Mouse (Mus musculus) gastrocnemius, adult 8-10 months (tissue): ENCODE data around the gene Eif4a3. TPM values are rescaled to one million over a fixed set of nuclear protein-coding genes. Genes with fewer than 3 reads are reported as not detected.
A peak's percentile ranks its signal among the peaks of the same experiment; 100 is the strongest.
"Not testable (repeated sequence)": the region's sequence is repeated elsewhere in the genome, so short reads cannot be mapped to it uniquely, and the experiment has no call there.

Experiments
- DNase-seq, 2 experiments: peaks; one replicate each; pipeline ENCODE4 v3.0.0; 2022; ENCODE audit warnings: low spot score in 2 of 2
- total RNA-seq, 4 experiments: library from RNA; stranded (reverse); gene quantifications; 2 replicates each; pipeline ENCODE4 v1.2.4; 2022

Gene Eif4a3
- total RNA-seq, 4 experiments from 2014 or later = 30.7 to 53.1 (median 42.8) TPM

DNA sequence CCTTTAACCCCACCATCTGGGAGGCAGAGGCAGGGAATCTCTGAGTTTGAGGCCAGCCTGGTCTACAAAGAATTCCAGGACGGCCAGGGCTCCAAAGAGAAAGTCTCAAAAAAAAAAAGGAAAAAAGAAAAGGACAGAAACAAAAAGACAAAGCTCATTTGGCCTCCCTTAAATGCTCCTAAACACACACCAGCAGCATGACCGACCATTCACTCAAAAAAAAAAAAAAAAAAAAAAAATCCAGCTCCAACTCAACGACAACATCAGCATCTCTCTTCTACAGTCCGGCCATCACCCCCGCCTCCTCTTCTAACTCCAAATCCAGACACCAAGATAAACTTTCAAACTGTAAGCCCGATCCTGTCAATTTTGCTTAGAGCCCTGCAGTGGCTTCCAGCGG, 972 bp downstream of the Eif4a3 start:
- no peak for DNase-seq

DNA sequence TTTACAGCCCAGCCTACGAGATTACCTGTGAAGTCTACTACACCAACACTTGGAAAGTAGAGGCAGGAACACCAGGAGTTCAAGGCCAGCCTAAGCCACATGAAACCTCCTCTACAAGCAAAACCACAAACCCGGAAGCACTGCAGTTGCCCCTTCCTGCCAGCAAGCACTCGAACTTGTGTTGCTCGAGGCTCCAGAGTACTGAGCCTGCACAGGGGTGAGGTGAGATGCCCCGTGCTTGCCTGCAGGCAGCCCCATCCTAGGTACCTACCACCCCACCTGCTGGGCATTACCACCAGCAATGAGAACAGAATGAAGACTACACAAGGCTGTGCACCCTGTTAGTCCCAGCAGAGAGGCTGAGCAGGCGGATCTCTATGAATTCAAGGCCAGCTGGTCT, 1.9 kb downstream of the Eif4a3 start:
- DNase-seq = no peak

DNA sequence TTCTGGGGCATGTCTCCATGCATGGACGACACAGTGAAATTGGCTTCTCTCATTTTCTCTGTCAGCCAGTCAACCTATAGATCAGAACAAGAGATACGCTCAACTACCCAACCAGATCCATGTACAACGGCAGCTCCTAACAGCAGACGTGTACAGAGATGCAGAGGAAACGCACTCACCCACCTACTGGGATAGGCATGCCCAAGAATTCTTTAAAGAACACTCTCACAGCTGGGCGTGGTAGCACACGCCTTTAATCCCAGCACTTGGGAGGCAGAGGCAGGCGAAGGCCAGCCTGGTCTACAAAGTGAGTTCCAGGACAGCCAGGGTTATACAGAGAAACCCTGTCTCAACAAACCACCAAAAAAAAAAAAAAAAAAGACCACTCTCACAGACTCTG, 7.0 kb downstream of the Eif4a3 start:
- DNase-seq = not testable (repeated sequence)

DNA sequence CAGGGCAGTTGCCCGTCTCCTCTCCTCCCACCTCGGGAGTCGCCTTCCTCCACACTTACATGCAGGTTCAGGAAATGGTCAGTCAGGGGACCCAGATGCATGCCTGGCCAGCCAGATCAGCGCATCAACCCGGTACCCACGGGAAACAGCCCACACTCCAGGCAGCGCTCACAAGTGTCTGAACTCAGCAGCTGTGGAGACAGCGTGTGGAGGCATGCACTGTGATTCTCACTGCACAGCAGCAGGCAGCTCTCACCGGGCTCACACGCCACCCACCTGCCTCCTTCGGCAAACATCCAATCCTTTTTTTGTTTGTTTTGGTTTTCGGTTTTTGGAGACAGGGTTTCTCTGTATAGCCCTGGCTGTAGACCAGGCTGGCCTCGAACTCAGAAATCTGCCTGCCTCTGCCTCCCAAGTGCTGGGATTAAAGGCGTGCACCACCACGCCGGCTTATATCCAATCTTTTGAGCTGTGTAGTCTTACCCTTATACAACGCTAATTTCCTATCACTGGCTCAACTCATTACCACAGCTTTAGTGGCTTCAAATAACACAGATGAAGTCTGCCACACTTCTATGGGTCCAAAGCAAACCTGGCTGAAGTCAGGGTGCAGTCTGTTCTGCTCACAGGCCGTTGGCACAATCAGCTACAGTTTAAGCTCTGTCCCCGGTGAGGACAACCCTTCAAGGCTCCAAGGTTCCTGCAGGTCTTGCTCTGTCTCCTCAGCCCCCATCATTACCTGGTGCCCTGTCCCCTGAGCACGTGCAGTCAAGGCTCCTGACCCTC, 12.5 kb downstream of the Eif4a3 start:
- DNase-seq = no peak

DNA sequence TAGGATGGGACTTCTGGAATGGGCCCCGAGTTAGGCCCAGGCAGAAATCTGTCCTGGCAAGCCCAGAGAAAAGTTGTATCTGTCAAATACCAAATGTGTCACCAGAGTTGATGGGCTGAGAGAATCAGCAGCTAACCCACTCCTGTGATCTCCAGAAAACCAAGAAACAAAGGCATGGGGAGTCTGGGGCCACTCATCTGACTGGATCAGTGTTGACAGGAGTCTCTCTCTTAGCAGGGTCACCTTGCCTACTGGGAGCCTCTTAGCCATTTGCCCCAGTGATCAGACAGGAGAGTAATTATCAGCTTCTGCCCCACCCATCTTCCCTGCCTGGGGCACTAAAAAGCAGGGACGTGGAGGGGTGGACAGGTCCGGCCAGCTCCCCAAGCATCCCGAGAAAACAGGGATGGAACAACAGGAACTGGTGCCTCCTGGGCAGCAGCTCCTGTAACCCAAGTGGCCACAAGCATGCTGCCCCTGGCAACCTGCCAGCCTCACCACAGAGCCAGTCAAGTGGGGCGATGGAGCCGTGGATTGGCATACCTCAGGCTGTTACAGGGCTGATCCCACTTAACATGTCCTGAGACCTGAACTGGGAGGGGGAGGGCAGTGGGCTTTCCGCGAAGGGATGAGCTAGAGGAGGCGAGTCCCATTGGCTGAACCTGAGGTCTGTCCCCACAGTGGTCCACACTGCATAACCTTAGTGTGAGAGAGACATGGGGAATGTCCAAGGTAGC, 13.9 kb downstream of the Eif4a3 start:
- no peak for DNase-seq

DNA sequence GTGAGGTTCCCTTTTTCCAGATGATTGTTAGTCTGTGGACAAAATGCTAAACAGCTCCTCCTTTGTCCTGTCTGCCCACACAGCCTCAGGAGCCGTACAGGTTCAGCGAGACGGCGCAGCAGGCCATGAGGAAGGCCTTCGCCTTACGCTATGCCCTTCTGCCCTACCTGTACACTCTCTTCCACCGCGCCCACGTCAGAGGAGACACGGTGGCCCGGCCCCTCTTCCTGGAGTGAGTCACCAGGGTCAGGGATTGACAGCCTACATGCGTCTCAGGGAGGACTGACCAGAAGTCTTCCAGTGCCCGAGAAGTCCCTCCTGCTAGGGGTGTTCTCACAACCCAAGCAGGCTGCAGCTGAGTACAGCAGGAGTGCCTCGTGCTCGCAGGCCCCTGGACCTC, 18.9 kb downstream of the Eif4a3 start:
- DNase-seq = no peak

DNA sequence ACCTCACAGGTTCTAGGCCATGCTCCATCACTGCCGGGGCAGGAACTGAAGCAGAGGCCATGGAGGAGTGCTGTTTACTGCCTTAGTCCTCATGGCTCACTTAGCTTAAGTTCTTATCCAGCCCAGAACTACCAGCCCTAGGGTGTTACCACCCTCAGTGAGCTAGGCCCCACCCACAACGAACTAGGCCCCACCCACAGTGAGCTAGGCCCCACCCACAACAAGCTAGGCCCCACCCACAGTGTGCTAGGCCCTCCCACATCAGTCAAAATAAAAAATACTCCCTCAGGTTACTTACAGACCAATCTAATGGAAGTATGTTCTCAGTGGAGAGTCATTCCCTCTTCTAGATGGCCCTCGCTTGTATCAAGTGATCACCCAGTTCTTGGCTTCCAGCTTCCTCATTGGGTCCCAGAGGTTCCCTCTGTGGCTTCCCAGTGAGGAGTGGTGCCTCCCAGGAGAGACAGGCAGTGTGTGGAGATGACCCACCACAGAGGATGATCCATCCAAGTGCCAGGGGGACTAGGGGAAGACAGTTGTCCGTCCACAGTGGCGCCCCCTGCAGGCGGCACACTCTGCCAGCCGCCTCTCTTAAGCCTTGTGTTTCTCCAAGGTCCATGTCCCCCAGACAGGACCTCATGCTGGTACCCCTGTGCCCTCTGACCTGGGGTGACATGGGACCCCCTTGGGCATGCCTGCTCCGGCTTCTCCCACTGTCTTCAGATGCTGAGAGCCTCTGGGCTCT, 26.5 kb downstream of the Eif4a3 start:
- DNase-seq = no peak

DNA sequence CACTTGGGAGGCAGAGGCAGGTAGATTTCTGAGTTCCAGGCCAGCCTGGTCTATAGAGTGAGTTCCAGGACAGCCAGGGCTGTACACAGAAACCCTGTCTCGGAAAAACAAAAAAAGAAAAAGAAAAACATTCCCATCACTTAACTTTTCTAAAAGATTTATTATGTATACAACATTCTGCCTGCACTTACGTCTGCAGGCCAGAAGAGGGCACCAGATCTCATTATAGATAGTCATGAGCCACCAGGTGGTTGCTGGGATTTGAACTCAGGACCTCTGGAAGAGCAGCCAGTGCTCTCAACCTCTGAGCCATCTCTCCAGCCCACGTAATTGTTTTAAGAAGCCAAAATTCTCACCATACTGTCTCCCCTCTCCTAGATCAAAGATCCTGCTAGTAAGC, 27.4 kb downstream of the Eif4a3 start:
- DNase-seq = not testable (repeated sequence)

DNA sequence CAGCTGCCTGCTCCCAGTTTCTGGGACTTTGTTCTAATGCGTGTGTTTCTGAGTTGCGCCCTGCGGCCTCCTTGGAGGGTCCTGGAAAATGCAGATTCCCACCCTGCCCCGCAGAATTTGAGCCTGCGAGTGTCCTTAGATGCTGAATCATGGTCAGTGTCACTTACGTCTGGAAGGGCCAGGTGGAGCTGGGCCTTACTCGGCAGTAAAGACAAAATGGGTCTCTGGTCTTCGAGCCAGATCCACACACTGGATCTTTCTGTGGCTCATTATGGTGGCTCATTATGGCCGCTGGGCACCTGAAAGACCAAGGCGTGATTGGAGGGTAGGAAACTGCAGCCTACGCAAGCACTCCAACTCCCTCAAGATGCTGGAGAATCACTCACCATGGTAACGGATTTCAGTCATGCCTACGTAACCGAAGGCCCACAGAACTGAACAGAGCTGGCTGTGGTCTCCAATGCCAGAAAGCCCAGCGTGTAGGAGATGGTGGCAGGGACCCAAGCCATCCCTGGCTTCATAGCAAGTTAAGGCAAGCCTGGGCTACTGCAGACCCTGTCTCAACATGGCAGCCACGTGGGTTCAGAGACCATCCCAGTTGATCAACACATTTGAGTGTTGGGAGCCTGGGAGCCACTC, 31.2 kb downstream of the Eif4a3 start:
- no peak for DNase-seq

DNA sequence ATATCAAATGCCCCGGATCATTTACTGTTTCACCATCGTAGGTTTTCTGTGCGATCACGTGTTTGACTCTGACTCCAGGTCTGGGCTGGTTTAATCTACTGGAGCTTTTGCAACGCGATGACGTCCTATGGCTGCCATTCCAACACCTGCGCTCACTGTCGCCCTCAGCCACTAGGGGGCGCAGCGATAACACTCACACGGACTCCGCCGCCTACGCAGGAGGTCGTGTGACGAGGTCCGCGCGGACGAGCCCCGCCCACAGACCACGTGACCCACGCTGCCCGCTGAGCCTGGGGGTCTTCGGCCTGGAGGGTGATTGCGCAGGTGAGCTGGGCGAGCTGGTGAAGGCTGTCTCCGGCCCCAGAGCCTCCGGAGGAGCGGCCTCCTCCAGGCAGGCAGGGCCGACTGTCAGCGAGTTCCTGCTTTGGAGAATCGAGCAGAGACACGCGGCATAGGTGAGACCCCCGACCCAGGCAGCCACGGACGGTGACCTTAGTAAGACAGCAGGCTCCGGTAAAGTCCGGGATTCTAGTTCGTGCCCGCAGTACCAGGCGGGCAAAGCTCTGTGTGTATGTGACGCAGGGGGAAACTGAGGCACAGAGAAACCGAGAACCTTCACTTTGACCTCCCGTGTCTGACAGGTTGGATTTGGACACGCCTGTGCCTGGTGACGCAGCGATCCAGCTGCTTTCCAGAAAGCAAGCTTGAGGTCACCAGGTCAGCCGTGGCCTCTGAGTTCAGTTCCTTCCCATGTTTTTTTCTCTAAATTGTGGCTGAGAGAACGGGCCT, 31.9 kb downstream of the Eif4a3 start, which contains the start of gene Gaa:
Gene Gaa (plus strand): TSS at position 120 of the 789 bp plus-strand sequence.
- DNase-seq = peak; percentile 93 to 94

DNA sequence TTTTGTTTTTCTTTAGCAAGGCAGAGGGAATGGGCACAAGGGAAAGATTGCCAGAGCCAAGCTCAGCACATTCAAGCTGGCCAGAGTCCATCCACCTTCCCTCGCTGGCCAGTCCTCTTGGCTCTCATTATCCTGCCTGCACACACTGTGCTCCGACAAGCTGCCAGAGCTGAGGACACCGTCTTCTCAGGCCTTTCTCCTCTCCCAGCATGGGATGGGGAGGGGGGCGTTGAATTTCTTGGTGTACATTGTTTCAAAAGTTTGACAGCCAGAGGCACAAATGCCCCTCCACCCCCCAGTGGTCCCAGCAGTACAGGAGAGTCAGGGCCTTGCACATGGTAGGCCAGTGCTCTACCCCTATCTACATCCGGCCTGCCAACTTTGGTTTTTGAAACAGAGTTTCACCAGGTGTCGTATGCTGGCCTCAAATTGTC, 32.6 kb downstream of the Eif4a3 start:
- DNase-seq = peak in 1 of 2 experiments; percentile 59

DNA sequence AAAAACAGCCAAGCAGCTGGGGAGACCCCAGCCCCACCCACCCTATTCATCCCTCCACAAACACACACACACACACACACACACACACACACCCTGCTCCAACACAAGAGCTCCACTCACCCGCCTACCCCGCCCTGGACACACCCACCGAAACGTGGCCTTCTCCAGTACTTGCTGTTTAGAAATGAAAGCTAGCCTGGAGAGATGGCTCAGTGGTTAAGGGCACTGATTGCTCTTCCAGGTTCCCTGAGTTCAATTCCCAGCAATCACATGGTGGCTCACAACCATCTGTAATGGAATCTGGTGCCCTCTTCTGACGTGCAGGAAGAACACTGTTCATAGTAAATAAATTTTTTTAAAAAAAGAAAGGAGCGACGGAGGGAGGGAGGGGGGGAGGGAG, 34.1 kb downstream of the Eif4a3 start:
- no peak for DNase-seq

DNA sequence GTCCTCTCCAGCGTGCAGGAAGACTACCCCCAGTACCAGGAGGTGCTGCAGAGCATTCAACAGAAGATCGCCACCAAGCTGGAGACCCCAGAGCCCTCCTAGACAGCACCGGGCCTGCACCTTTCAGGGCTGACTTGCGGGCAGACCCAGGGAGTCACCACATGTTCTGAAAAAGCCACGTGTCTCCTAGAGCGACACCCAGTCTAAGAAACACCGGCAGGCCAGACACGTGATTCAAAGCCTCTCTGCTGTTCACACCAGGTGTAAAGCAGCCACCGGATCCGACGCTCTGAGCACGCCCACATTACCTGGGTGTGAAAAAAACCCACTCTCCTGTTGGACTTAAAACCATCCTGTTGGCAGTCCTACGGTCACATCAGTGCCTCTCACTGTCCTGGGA, 35.5 kb downstream of the Eif4a3 start:
- no peak for DNase-seq

DNA sequence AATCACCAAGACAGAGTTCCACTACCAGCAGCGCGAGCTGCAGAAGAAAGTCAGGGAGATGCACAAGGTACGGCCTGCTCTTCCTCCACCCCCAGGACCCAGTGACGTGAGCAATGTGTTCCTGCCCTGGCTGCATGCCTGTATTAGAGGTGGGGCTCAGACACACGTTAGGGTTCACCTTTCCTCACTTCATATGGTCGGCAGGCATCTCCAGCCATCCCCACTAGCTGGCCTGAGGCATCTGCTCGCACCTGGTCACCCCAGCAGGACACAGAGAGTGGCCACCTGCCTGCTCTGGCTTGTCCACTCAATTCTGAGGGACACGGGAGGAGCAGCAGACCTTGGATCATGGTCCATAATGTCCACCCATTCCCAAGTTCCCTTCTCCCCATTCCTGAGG, 39.9 kb downstream of the Eif4a3 start:
- DNase-seq = no peak

DNA sequence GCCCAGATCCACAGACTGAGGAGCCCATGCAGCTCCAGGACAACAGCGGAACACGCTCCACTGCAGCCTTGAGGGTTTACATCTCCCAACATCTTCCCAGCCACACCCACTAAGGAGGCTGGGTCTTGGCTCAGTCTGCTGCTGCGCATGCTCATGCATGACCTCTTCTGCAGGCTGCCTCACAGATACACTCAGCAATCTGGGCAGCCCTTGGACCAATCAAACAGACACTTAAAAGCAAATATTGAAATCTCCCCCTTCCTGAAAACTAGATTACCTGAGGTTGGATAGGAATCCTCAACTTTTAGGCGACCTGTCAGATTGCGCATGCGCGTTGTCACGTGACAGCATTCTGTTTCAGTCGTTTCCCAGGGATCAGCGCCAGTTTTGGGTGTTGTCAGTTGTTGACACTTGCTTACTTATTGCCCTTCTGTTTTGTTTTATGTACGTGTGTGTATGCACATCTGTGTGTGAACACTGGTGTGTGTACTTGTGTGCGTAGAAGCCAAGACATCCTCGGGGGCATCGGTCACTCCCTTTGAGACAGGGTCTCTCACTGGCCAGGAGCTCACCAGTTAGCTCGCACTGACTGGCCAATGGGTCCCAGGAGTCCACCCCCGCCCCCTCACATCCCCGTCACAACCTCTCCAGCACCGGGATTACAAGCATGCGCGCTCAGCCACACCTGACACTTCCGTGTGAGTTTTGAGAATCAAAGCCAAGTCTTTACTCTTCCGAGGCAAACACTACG, 41.1 kb downstream of the Eif4a3 start:
- peak; percentile 52 to 55 for DNase-seq

DNA sequence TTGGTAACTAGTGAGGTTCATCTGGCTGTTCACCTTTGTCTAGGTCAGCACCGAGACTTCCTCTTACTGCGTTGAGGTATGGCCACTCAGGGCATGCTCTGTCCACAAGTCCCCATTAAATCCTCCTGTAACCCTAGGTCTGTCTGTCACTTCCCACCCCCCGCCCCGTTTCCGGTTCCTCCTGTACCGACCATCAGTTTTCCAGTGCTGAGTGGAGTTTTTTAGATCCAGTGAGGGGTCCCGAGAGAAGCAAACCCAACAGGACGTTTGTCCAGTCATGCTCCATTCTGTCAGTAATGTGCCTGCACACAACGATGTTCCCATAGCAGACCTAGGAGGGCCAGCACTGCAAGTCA, 41.7 kb downstream of the Eif4a3 start:
- no peak for DNase-seq

DNA sequence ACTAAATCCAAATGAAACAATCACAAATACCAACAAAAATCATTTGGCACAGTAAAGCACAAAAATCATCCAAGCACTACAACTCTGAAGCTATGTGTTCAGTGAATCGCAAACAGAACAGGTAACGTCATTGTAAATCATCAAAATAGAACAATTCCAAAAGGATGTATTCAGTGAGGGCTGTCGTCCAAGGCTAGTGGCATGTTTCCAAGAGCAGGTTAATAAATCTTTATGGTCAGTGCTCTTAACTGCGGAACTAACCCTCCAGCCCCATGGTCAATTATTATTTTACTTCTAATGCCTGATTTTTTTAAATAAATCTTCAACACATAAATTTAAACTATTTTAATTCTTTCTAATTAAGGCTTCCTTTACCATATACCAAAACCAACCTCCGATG, 43.3 kb downstream of the Eif4a3 start:
- DNase-seq = not testable (repeated sequence)

DNA sequence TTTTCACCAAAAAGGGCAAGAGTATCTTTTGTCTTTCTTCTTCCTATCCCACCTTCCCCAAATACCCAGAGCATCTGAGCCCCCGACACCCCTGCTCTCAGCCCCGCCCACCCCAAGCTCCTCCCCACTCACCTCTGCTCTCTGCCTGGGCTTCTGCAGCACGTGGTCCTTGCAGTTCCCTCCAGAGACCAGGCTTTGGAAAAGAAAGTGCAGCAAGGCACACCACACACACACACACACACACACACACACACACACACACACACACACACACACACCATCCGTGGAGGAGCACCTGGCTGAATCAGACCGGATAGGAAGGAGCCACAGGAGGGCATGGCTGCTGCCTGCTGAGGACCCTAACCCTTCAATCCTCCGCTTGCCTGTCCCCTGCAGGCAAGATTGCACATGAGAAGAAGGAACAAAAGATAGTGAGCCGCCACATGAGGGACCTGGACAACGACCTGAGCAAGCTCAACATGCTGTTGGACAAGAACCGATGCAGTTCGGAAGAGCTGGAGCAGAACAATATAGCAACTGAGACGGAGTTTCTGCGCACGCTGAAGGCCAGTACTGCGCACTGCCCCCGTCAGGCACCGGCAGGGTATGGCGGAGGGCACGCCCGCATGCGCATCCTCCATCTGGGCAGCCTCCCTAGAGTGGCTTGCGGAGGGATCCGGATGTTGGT, 46.9 kb downstream of the Eif4a3 start:
- DNase-seq = no peak

DNA sequence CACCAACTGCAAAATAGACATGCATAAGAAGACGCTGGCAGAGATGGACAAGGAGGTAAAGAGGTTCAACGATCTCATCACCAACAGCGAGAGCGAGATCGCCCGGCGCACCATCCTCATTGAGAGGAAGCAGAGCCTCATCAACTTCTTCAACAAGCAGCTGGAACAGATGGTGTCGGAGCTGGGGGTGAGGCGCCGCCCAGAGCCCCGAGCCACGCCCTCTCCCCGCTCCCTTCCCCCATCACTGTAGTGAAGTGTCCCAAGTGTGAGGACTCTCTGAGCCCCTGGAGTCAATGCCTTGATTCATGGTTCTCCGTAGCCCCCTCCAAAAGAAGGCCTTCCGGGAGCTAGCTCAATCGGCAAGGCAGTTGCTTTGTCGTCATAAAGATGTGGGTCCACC, 48.9 kb downstream of the Eif4a3 start:
- DNase-seq = no peak
